Mouse (Mus musculus) neural tube, embryonic 14.5 days (tissue): ENCODE measurements at regions not wholly inside any gene's neighbourhood (a gene's known extent, or its start where the extent isn't known, plus 50 kb on each side); places are given as distances from the start of the nearest gene placed in this dataset.

Experiments used
- ATAC-seq: fragments of 200-750 bp; cut with Nextera tagmentation; 2 replicates; pipeline ENCODE4 v1.8.0; 2017; ENCODE audit warnings: low read depth, mild to moderate bottlenecking, moderate TSS enrichment, moderate library complexity
- H3K27ac ChIP-seq: fragments of 300-500 bp; sonication (generic); 2 replicates; pipeline ENCODE4 v1.5.1; 2014; ENCODE audit warnings: low read depth, mild to moderate bottlenecking, control low read depth, low read length, moderate library complexity, mixed read lengths
- H3K27me3 ChIP-seq: fragments of 300-500 bp; sonication (generic); 2 replicates; pipeline ENCODE4 v1.6.1; 2014; ENCODE audit warnings: low read length; ENCODE audit not compliant: control insufficient read depth, insufficient read depth
- H3K36me3 ChIP-seq: fragments of 300-500 bp; sonication (generic); 2 replicates; pipeline ENCODE4 v1.6.1; 2014; ENCODE audit warnings: low read length, mixed read lengths; ENCODE audit not compliant: control insufficient read depth, insufficient read depth
- H3K4me1 ChIP-seq: fragments of 300-500 bp; sonication (generic); 2 replicates; pipeline ENCODE4 v1.6.1; 2014; ENCODE audit warnings: low read length; ENCODE audit not compliant: control insufficient read depth, insufficient read depth
- H3K4me2 ChIP-seq: fragments of 300-500 bp; sonication (generic); 2 replicates; pipeline ENCODE4 v1.6.1; 2014; ENCODE audit warnings: mild to moderate bottlenecking, low read depth, low read length, control low read depth
- H3K4me3 ChIP-seq: fragments of 300-500 bp; sonication (generic); 2 replicates; pipeline ENCODE4 v1.5.1; 2014; ENCODE audit warnings: low read depth, low read length, control low read depth, mixed read lengths
- H3K9ac ChIP-seq: fragments of 300-500 bp; sonication (generic); replicated peaks from 2 replicates; pipeline ENCODE4 v1.6.1; 2014; ENCODE audit warnings: low read depth, mild to moderate bottlenecking, control low read depth, low read length, mixed read lengths
- H3K9me3 ChIP-seq: fragments of 300-500 bp; sonication (generic); 2 replicates; pipeline ENCODE4 v1.6.1; 2016; ENCODE audit warnings: low read length; ENCODE audit not compliant: control insufficient read depth
- WGBS: fragments of 180-500 bp; shearing (Covaris S2); extraction: QIAGEN DNeasy Blood & Tissue Kit; methylation state at CpG from one replicate; pipeline ENCODE4 v1.1.7; 2014; 5-methylcytosine and 5-hydroxymethylcytosine counted together

- Histone ChIP-seq H3K9me3 (no peaks in the 10 kb centered on the region), H3K27ac (no peak overlapping the region), H3K4me3 (no peak overlapping the region), H3K4me1 (no peaks in the 10 kb centered on the region), H3K9ac (no peak overlapping the region), H3K27me3 (no peaks in the 10 kb centered on the region), H3K4me2 (no peak overlapping the region), H3K36me3 (no peaks in the 10 kb centered on the region)
- no peak for ATAC-seq
- WGBS: 81% methylated on average over 8 of the region's 8 CpGs
Observed at GRCm38 (mm10) chr4:148753849-148754248, 50.4 kb upstream of the Casz1 start.
